Comparison of ENCODE assay signal across 16 mouse cellular contexts in genomic region chr2:65848706-65849105, GRCm38 (mm10). TPM values are rescaled to one million over a fixed set of nuclear protein-coding genes. Genes with fewer than 3 reads are reported as not detected.
A peak's percentile ranks its signal among the peaks of the same experiment; 100 is the strongest.
DNase-seq lines count a peak whose midpoint lies in the region; ATAC-seq and TF ChIP-seq lines count a peak whose summit lies in the region.
"Had no signal": no experiment of that assay in that cellular context is flagged by ENCODE, and none has a peak within 500 bp of the region (broad histone marks: within the 10 kb centered on the region; RNA-seq: fewer than 3 reads in every experiment).

No protein-coding gene starts in this region.

- H3K36me3 ChIP-seq in hindbrain, embryonic 15.5 days: no peaks in the 10 kb centered on the region
- H3K36me3 ChIP-seq in neural tube, embryonic 12.5 days: no peaks in the 10 kb centered on the region
- H3K36me3 ChIP-seq in intestine, embryonic 16.5 days (ENCODE audit: control insufficient read depth, insufficient read depth, low read length): no peaks in the 10 kb centered on the region
- H3K36me3 ChIP-seq: G1E had no signal

- H3K27ac ChIP-seq in layer of hippocampus, adult 2 months: no peak overlapping the region
- peak overlapping the region; percentile 73 for H3K27ac ChIP-seq in hindbrain, embryonic 15.5 days (replicated peaks)
- H3K27ac ChIP-seq in neural tube, embryonic 12.5 days: no peak overlapping the region
- no peak overlapping the region for H3K27ac ChIP-seq in intestine, embryonic 16.5 days (ENCODE audit: low read length)

- no peak for TF ChIP-seq POLR2A in brain, embryonic 14.5 days (IDR thresholded peaks at IDR 0.05; ENCODE audit: borderline replicate concordance, extremely low read depth, insufficient read depth, insufficient read length, poor library complexity, severe bottlenecking)

- peak overlapping the region; percentile 42 for H3K9ac ChIP-seq in hindbrain, embryonic 15.5 days
- no peak overlapping the region for H3K9ac ChIP-seq in neural tube, embryonic 12.5 days
- no peak overlapping the region for H3K9ac ChIP-seq in intestine, embryonic 16.5 days (ENCODE audit: low read depth, low read length)

- H3K9me3 ChIP-seq in hindbrain, embryonic 15.5 days: no peaks in the 10 kb centered on the region
- no peaks in the 10 kb centered on the region for H3K9me3 ChIP-seq in neural tube, embryonic 12.5 days
- H3K9me3 ChIP-seq in intestine, embryonic 16.5 days (ENCODE audit: control insufficient read depth, low read length): no peaks in the 10 kb centered on the region

- WGBS in hindbrain, embryonic 15.5 days: 27% methylated on average over 8 of the region's 8 CpGs
- 45% methylated on average over 8 of the region's 8 CpGs for WGBS in neural tube, embryonic 12.5 days
- WGBS in intestine, embryonic 16.5 days: 50% methylated on average over 8 of the region's 8 CpGs

- TF ChIP-seq CTCF in layer of hippocampus, adult 2 months (conservative IDR thresholded peaks at IDR 0.05): no peak
- no peak for TF ChIP-seq CTCF in brain, embryonic 14.5 days (IDR thresholded peaks at IDR 0.05; ENCODE audit: borderline replicate concordance, extremely low read depth, insufficient read depth, insufficient read length)

- 0 out of 2 replicates have a peak, but pooled peaks have one; percentile 52 for ATAC-seq in hindbrain, embryonic 15.5 days (ENCODE audit: low FRiP score, low read depth)
- no peak for ATAC-seq in neural tube, embryonic 12.5 days (ENCODE audit: low FRiP score, low read depth)
- ATAC-seq in intestine, embryonic 16.5 days: no peak
- ATAC-seq: activated CD4-positive, CD25-positive, alpha-beta regulatory T cell, adult 4 months had no signal

- no peaks in the 10 kb centered on the region for H3K27me3 ChIP-seq in hindbrain, embryonic 15.5 days
- no peaks in the 10 kb centered on the region for H3K27me3 ChIP-seq in neural tube, embryonic 12.5 days (replicated peaks)
- H3K27me3 ChIP-seq in intestine, embryonic 16.5 days (replicated peaks; ENCODE audit: control insufficient read depth, insufficient read depth, low read length): no peaks in the 10 kb centered on the region

- peak overlapping the region; percentile 60 for H3K4me2 ChIP-seq in hindbrain, embryonic 15.5 days
- H3K4me2 ChIP-seq in neural tube, embryonic 12.5 days (replicated peaks): peak overlapping the region; percentile 42
- H3K4me2 ChIP-seq in intestine, embryonic 16.5 days (ENCODE audit: low read depth, low read length): no peak overlapping the region

- DNase-seq in layer of hippocampus, adult 2 months (ENCODE audit: low spot score in 2 of 2): no peak
- no peak for DNase-seq in layer of hippocampus, adult 9-11 months
- DNase-seq in brain, embryonic 14.5 days (ENCODE audit: low read depth): peak; percentile 69
- no peak for DNase-seq in natural killer cell, adult 2 months (ENCODE audit: low spot score in 2 of 2)
- DNase-seq in adrenal gland, postnatal 25 days: no peak
- DNase-seq: B cell, adult 2 months; cerebellum, adult 8-10 months; embryo, embryonic 11 days; lung, postnatal 10 days had no signal

- H3K4me1 ChIP-seq in hindbrain, embryonic 15.5 days (replicated peaks): peaks cover 35% of the 10 kb centered on the region
- peaks cover 12% of the 10 kb centered on the region; the same call in 1 of the 2 replicates for H3K4me1 ChIP-seq in neural tube, embryonic 12.5 days
- no peaks in the 10 kb centered on the region for H3K4me1 ChIP-seq in intestine, embryonic 16.5 days (ENCODE audit: control insufficient read depth, insufficient read depth, low read length)

- peak overlapping the region; percentile 31 for H3K4me3 ChIP-seq in layer of hippocampus, adult 2 months
- peak overlapping the region; percentile 60 for H3K4me3 ChIP-seq in hindbrain, embryonic 15.5 days
- H3K4me3 ChIP-seq in neural tube, embryonic 12.5 days: 0 out of 2 replicates have a peak overlapping the region, but pooled peaks have one; percentile 9
- H3K4me3 ChIP-seq in intestine, embryonic 16.5 days (ENCODE audit: low read length): no peak overlapping the region
- H3K4me3 ChIP-seq: erythroblast, embryonic 14.5 days had no signal

RNA-seq across cellular contexts. Expression of gene Csrnp3, which starts 3.1 kb away (rescaled TPM):
- 10 to 100 TPM; 70.8 to 76.0 TPM for total RNA-seq in layer of hippocampus, adult 2 months (2021)
- 28.6 and 43.7 TPM in 2 replicates for polyA plus RNA-seq in brain, embryonic 14.5 days (2012; rRNA removed)
- 39.1 and 41.9 TPM in 2 replicates for polyA plus RNA-seq in hindbrain, embryonic 15.5 days (2015; fragmentation: Nextera tagmentation; extraction: Ambion mirVana)
- polyA plus RNA-seq in neural tube, embryonic 12.5 days (2016; fragmentation: Nextera tagmentation; extraction: Ambion mirVana): 29.6 and 32.2 TPM in 2 replicates
- polyA plus RNA-seq in intestine, embryonic 16.5 days (2015; fragmentation: Nextera tagmentation; extraction: Ambion mirVana): 1.5 and 1.7 TPM in 2 replicates
- total RNA-seq in adrenal gland, postnatal 25 days (2021): 0.76 and 0.91 TPM in 2 replicates
- total RNA-seq: liver, adult 2 months had no signal
- polyA plus RNA-seq: erythroblast, embryonic 14.5 days; G1E; liver, adult 2 months had no signal

Comparison
In these comparisons a context has a peak if more than half of its experiments do, and no peak if none do; other contexts are left out.
1. RNA of gene Csrnp3, which starts 3.1 kb away (polyA plus RNA-seq): 28.6 to 43.7 TPM in brain, embryonic 14.5 days, 39.1 to 41.9 TPM in hindbrain, embryonic 15.5 days and 29.6 to 32.2 TPM in neural tube, embryonic 12.5 days; 1.5 to 1.7 TPM in intestine, embryonic 16.5 days; every median in the first group is over 10 times any median in the second.